Mouse (Mus musculus): ENCODE results near the gene Gm572. TPM values are rescaled to one million over a fixed set of nuclear protein-coding genes. Genes with fewer than 3 reads are reported as not detected.

Gm572 gene
- total and polyA plus RNA-seq, 3 experiments = not detected

- H3K4me3 ChIP-seq (ENCODE audit: control insufficient read depth in 1 of 2, insufficient read depth in 1 of 2, low read depth in 2 of 2, low read length in 2 of 2) = no peak overlapping the region
- H3K9ac ChIP-seq (ENCODE audit: control insufficient read depth, low read depth, low read length, poor library complexity, severe bottlenecking) = no peak overlapping the region
- H3K27ac ChIP-seq (ENCODE audit: control insufficient read depth, low read depth, low read length) = no peak overlapping the region
- peaks cover 0 to 18% of the 10 kb centered on the region in 2 experiments; a peak in 2 of 4 replicates for H3K4me1 ChIP-seq (ENCODE audit: control insufficient read depth in 1 of 2, insufficient read depth in 2 of 2, low read length in 2 of 2)
- no peaks in the 10 kb centered on the region for H3K9me3 ChIP-seq (replicated peaks; ENCODE audit: insufficient read depth, low read length)
- H3K27me3 ChIP-seq (ENCODE audit: control insufficient read depth in 1 of 2, insufficient read depth in 2 of 2, low read length in 2 of 2) = no peaks in the 10 kb centered on the region
- peaks cover 28% of the 10 kb centered on the region for H3K79me2 ChIP-seq (ENCODE audit: control insufficient read depth, insufficient read depth, low read length, poor library complexity)
- H3K36me3 ChIP-seq (ENCODE audit: control insufficient read depth in 1 of 2, insufficient read depth in 2 of 2, low read length in 2 of 2) = peaks cover 7 to 23% of the 10 kb centered on the region in 2 experiments
- DNase-seq (ENCODE audit: low read depth, low spot score) = no peak
- TF ChIP-seq MAZ (IDR thresholded peaks at IDR 0.05; ENCODE audit: low read depth, low read length) (no peak), MYC (IDR thresholded peaks at IDR 0.05; ENCODE audit: low read depth, low read length) (no peak), JUND (IDR thresholded peaks at IDR 0.05; ENCODE audit: low read depth, low read length) (no peak), EP300 (IDR thresholded peaks at IDR 0.05; ENCODE audit: low read depth in 1 of 2, low read length in 2 of 2) (no peak), MXI1 (IDR thresholded peaks at IDR 0.05; ENCODE audit: low read depth, low read length) (no peak)
Observed at GRCm38 (mm10) chr4:148595916-148596315, 47.2 kb upstream of the Gm572 start.

GRCm38 (mm10) chr4:148596731-148597130 is 46.4 kb upstream of the Gm572 start:
- no peak for DNase-seq (ENCODE audit: low read depth, low spot score)
- peaks cover 24% of the 10 kb centered on the region for H3K79me2 ChIP-seq (ENCODE audit: control insufficient read depth, insufficient read depth, low read length, poor library complexity)
- no peak overlapping the region for H3K4me3 ChIP-seq (ENCODE audit: control insufficient read depth in 1 of 2, insufficient read depth in 1 of 2, low read depth in 2 of 2, low read length in 2 of 2)
- H3K27me3 ChIP-seq (ENCODE audit: control insufficient read depth in 1 of 2, insufficient read depth in 2 of 2, low read length in 2 of 2) = no peaks in the 10 kb centered on the region
- H3K4me1 ChIP-seq (ENCODE audit: control insufficient read depth in 1 of 2, insufficient read depth in 2 of 2, low read length in 2 of 2) = peaks cover 0 to 18% of the 10 kb centered on the region in 2 experiments; a peak in 2 of 4 replicates
- TF ChIP-seq POLR2A (IDR thresholded peaks at IDR 0.05; ENCODE audit: control insufficient read depth in 1 of 2, insufficient read depth in 1 of 2, low read depth in 1 of 2, low read length in 2 of 2, poor library complexity in 1 of 2) = no peak
- no peak for TF ChIP-seq BHLHE40 (IDR thresholded peaks at IDR 0.05; ENCODE audit: borderline replicate concordance, low read depth, low read length)
- TF ChIP-seq RAD21 (IDR thresholded peaks at IDR 0.05; ENCODE audit: low read depth, low read length) = no peak
- TF ChIP-seq ELF1 (IDR thresholded peaks at IDR 0.05; ENCODE audit: low read depth, low read length) = no peak
- TF ChIP-seq POLR2AphosphoS5 (IDR thresholded peaks at IDR 0.05; ENCODE audit: borderline replicate concordance, low read depth, low read length) = no peak
- TF ChIP-seq SMC3 (IDR thresholded peaks at IDR 0.05; ENCODE audit: low read depth, low read length) = no peak
- no peak for TF ChIP-seq CHD1 (IDR thresholded peaks at IDR 0.05; ENCODE audit: low read depth, low read length)
- no peak overlapping the region for H3K9ac ChIP-seq (ENCODE audit: control insufficient read depth, low read depth, low read length, poor library complexity, severe bottlenecking)
- H3K9me3 ChIP-seq (replicated peaks; ENCODE audit: insufficient read depth, low read length) = no peaks in the 10 kb centered on the region
- no peak overlapping the region for H3K27ac ChIP-seq (ENCODE audit: control insufficient read depth, low read depth, low read length)
- H3K36me3 ChIP-seq (ENCODE audit: control insufficient read depth in 1 of 2, insufficient read depth in 2 of 2, low read length in 2 of 2) = peaks cover 7 to 23% of the 10 kb centered on the region in 2 experiments

- peaks cover 0 to 7% of the 10 kb centered on the region in 2 experiments; a peak in 2 of 4 replicates for H3K4me1 ChIP-seq (ENCODE audit: control insufficient read depth in 1 of 2, insufficient read depth in 2 of 2, low read length in 2 of 2)
- no peak overlapping the region for H3K27ac ChIP-seq (ENCODE audit: control insufficient read depth, low read depth, low read length)
- H3K9ac ChIP-seq (ENCODE audit: control insufficient read depth, low read depth, low read length, poor library complexity, severe bottlenecking) = no peak overlapping the region
- no peaks in the 10 kb centered on the region for H3K9me3 ChIP-seq (replicated peaks; ENCODE audit: insufficient read depth, low read length)
- no peak for DNase-seq (ENCODE audit: low read depth, low spot score)
- H3K27me3 ChIP-seq (ENCODE audit: control insufficient read depth in 1 of 2, insufficient read depth in 2 of 2, low read length in 2 of 2) = no peaks in the 10 kb centered on the region
- H3K4me3 ChIP-seq (ENCODE audit: control insufficient read depth in 1 of 2, insufficient read depth in 1 of 2, low read depth in 2 of 2, low read length in 2 of 2) = no peak overlapping the region
- H3K36me3 ChIP-seq (ENCODE audit: control insufficient read depth in 1 of 2, insufficient read depth in 2 of 2, low read length in 2 of 2) = peaks cover 4 to 15% of the 10 kb centered on the region in 2 experiments
- H3K79me2 ChIP-seq (ENCODE audit: control insufficient read depth, insufficient read depth, low read length, poor library complexity) = peaks cover 3% of the 10 kb centered on the region; the same call in 1 of the 2 replicates
- TF ChIP-seq BHLHE40 (IDR thresholded peaks at IDR 0.05; ENCODE audit: borderline replicate concordance, low read depth, low read length) = no peak
- no peak for TF ChIP-seq ZNF384 (IDR thresholded peaks at IDR 0.05; ENCODE audit: low read depth, low read length)
- no peak for TF ChIP-seq SIN3A (IDR thresholded peaks at IDR 0.05; ENCODE audit: low read length)
- TF ChIP-seq CTCF (IDR thresholded peaks at IDR 0.05 in 2 of 3, conservative IDR thresholded peaks at IDR 0.05 in 1 of 3; ENCODE audit: control insufficient read depth in 1 of 3, insufficient read depth in 1 of 3, low read depth in 2 of 3, low read length in 3 of 3, poor library complexity in 1 of 3, severe bottlenecking in 1 of 3) = no peak
- TF ChIP-seq E2F4 (IDR thresholded peaks at IDR 0.05; ENCODE audit: borderline replicate concordance, low read depth, low read length) = no peak
- TF ChIP-seq HCFC1 (IDR thresholded peaks at IDR 0.05; ENCODE audit: low read depth, low read length) = no peak
- no peak for TF ChIP-seq TBP (IDR thresholded peaks at IDR 0.05; ENCODE audit: low read depth, low read length)
- no peak for TF ChIP-seq ZC3H11A (IDR thresholded peaks at IDR 0.05; ENCODE audit: low read depth, low read length)
- TF ChIP-seq MYB (IDR thresholded peaks at IDR 0.05; ENCODE audit: low read depth, low read length) = no peak
- no peak for TF ChIP-seq JUND (IDR thresholded peaks at IDR 0.05; ENCODE audit: low read depth, low read length)
- no peak for TF ChIP-seq NRF1 (IDR thresholded peaks at IDR 0.05; ENCODE audit: insufficient read depth, low read depth, low read length, poor library complexity, severe bottlenecking)
- TF ChIP-seq MAZ (IDR thresholded peaks at IDR 0.05; ENCODE audit: low read depth, low read length) = no peak
- no peak for TF ChIP-seq GABPA (IDR thresholded peaks at IDR 0.05; ENCODE audit: low read depth, low read length)
- TF ChIP-seq CHD2 (IDR thresholded peaks at IDR 0.05; ENCODE audit: low read length) = no peak
- no peak for TF ChIP-seq POLR2AphosphoS5 (IDR thresholded peaks at IDR 0.05; ENCODE audit: borderline replicate concordance, low read depth, low read length)
- TF ChIP-seq KAT2A (conservative IDR thresholded peaks at IDR 0.05; ENCODE audit: low read depth, low read length) = no peak
- TF ChIP-seq RCOR1 (IDR thresholded peaks at IDR 0.05; ENCODE audit: low read depth, low read length) = no peak
- TF ChIP-seq UBTF (IDR thresholded peaks at IDR 0.05; ENCODE audit: borderline replicate concordance, insufficient read depth, low read depth, low read length) = no peak
- TF ChIP-seq MAX (IDR thresholded peaks at IDR 0.05; ENCODE audit: low read length) = no peak
Observed at GRCm38 (mm10) chr4:148598826-148599225, 44.3 kb upstream of the Gm572 start.

All from MEL (cell line).